Mouse (Mus musculus): ENCODE results near the gene Rnf216.

- TF ChIP-seq GATA1 (IDR thresholded peaks at IDR 0.05; ENCODE audit: low read length) (no peak), TAL1 (IDR thresholded peaks at IDR 0.05; ENCODE audit: low read length) (no peak)
These were observed 79.5 kb downstream of the Rnf216 start for GRCm38 (mm10) chr5:143033277-143033676.
